Mouse (Mus musculus): ENCODE data around the gene Hs3st6. TPM values are rescaled to one million over a fixed set of nuclear protein-coding genes. Genes with fewer than 3 reads are reported as not detected.

The Hs3st6 gene
- polyA plus RNA-seq, 1 experiment, result 0.72 TPM

- Histone ChIP-seq H3K27me3 (ENCODE audit: control insufficient read depth, insufficient read depth, low read length, poor library complexity, severe bottlenecking) (no peaks in the 10 kb centered on the region), H3K4me1 (ENCODE audit: control insufficient read depth, insufficient read depth, low read length) (no peaks in the 10 kb centered on the region), H3K27ac (ENCODE audit: insufficient read depth, low read length) (no peak overlapping the region), H3K9me3 (replicated peaks; ENCODE audit: control insufficient read depth, insufficient read depth, low read length, poor library complexity, severe bottlenecking) (no peaks in the 10 kb centered on the region), H3K36me3 (ENCODE audit: control insufficient read depth, insufficient read depth, low read length, poor library complexity, severe bottlenecking) (peaks cover 29% of the 10 kb centered on the region), H3K4me3 (ENCODE audit: low read depth, low read length) (peak overlapping the region; percentile 29), H3K9ac (ENCODE audit: low read depth, poor library complexity, severe bottlenecking) (peak overlapping the region; percentile 92)
- TF ChIP-seq EP300 (IDR thresholded peaks at IDR 0.05; ENCODE audit: insufficient read depth, low read depth, low read length) (no peak), POLR2A (IDR thresholded peaks at IDR 0.05; ENCODE audit: insufficient read depth, low read length) (peak; percentile 10)
Measured at GRCm38 (mm10) chr17:24722220-24722924, 30.4 kb upstream of the Hs3st6 start.

DNA sequence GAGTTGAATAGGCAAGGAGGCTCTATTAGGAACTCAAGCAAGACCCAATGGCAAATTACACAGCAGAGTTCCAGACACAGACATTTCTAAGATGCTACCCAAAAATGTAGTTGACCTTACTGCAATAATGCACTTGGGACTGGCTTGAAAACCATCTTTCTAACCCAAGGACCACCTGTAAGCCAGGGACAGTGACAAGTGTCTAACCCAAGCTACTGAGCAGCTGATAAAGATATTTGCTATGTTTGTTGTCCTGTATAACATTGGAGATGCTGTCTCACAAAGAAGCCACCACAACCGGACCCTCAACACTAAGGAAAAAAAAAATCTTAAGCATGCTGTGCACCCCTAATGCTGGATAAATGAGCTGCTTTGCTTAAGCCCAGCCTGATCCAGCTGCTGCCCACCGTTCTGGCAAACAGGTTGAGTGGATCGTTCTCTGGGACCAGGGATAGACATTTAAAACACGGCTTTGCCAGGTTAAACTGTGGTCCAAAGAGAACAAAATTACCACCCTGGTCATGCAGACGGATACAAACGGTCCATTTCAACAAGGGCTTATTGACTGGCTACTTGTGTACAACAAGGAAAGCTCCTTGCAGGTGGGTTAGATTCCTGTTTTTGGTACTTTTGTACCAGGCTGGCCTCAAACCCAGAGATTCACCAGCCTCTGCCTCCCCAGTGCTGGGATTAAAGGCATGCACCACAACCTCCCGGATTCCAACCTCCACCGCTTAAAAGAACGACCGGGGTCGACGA is 29.5 kb upstream of the Hs3st6 start:
- H3K9ac ChIP-seq (ENCODE audit: low read depth, poor library complexity, severe bottlenecking), result peak overlapping the region; percentile 65
- H3K36me3 ChIP-seq (ENCODE audit: control insufficient read depth, insufficient read depth, low read length, poor library complexity, severe bottlenecking), result peaks cover 28% of the 10 kb centered on the region
- no peaks in the 10 kb centered on the region for H3K9me3 ChIP-seq (replicated peaks; ENCODE audit: control insufficient read depth, insufficient read depth, low read length, poor library complexity, severe bottlenecking)
- no peaks in the 10 kb centered on the region for H3K4me1 ChIP-seq (ENCODE audit: control insufficient read depth, insufficient read depth, low read length)
- peak overlapping the region; percentile 90 for H3K4me3 ChIP-seq (ENCODE audit: low read depth, low read length)
- H3K27me3 ChIP-seq (ENCODE audit: control insufficient read depth, insufficient read depth, low read length, poor library complexity, severe bottlenecking), result no peaks in the 10 kb centered on the region
- peak overlapping the region; percentile 47; the same call in 1 of the 2 replicates for H3K27ac ChIP-seq (ENCODE audit: insufficient read depth, low read length)
- no peak for TF ChIP-seq POLR2A (IDR thresholded peaks at IDR 0.05; ENCODE audit: insufficient read depth, low read length)
- TF ChIP-seq EP300 (IDR thresholded peaks at IDR 0.05; ENCODE audit: insufficient read depth, low read depth, low read length), result no peak
- TF ChIP-seq CTCF (IDR thresholded peaks at IDR 0.05; ENCODE audit: low read depth, low read length), result no peak

GRCm38 (mm10) chr17:24723881-24724180 is 29.0 kb upstream of the Hs3st6 start:
- H3K4me3 ChIP-seq (ENCODE audit: low read depth, low read length), result peak overlapping the region; percentile 90
- no peaks in the 10 kb centered on the region for H3K9me3 ChIP-seq (replicated peaks; ENCODE audit: control insufficient read depth, insufficient read depth, low read length, poor library complexity, severe bottlenecking)
- no peaks in the 10 kb centered on the region for H3K4me1 ChIP-seq (ENCODE audit: control insufficient read depth, insufficient read depth, low read length)
- no peak for TF ChIP-seq CTCF (IDR thresholded peaks at IDR 0.05; ENCODE audit: low read depth, low read length)
- TF ChIP-seq EP300 (IDR thresholded peaks at IDR 0.05; ENCODE audit: insufficient read depth, low read depth, low read length), result no peak
- TF ChIP-seq POLR2A (IDR thresholded peaks at IDR 0.05; ENCODE audit: insufficient read depth, low read length), result no peak
- H3K27me3 ChIP-seq (ENCODE audit: control insufficient read depth, insufficient read depth, low read length, poor library complexity, severe bottlenecking), result no peaks in the 10 kb centered on the region
- peak overlapping the region; percentile 65 for H3K9ac ChIP-seq (ENCODE audit: low read depth, poor library complexity, severe bottlenecking)
- peak overlapping the region; percentile 47 for H3K27ac ChIP-seq (ENCODE audit: insufficient read depth, low read length)
- peaks cover 22% of the 10 kb centered on the region for H3K36me3 ChIP-seq (ENCODE audit: control insufficient read depth, insufficient read depth, low read length, poor library complexity, severe bottlenecking)

DNA sequence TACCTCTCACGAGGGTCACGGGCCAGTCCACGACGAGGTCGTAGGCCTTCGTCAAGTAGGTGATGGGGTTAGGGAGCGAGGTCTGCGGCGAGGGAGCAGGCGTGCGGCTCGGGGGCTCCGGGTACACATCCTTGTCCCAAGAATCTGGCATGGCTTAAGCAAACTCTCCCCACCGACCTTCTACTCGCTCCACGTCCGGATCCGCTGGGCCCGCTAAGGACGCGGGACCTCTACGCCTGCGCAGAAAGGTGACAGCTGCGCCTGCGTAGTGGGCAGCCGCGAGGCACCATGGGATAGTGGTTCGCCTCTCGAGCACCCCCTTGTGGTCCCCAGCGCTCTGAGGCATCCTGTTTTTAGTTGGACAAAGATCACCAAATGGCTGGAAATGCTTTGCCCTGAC is 28.6 kb upstream of the Hs3st6 start, which contains the start of gene Ndufb10:
Ndufb10 (minus strand) TSS at position 295 of the 400 bp plus-strand sequence.
- Histone ChIP-seq H3K36me3 (ENCODE audit: control insufficient read depth, insufficient read depth, low read length, poor library complexity, severe bottlenecking) (peaks cover 21% of the 10 kb centered on the region), H3K4me3 (ENCODE audit: low read depth, low read length) (peak within 1 kb of the TSS; percentile 90), H3K9ac (ENCODE audit: low read depth, poor library complexity, severe bottlenecking) (peak within 1 kb of the TSS; percentile 65)

DNA sequence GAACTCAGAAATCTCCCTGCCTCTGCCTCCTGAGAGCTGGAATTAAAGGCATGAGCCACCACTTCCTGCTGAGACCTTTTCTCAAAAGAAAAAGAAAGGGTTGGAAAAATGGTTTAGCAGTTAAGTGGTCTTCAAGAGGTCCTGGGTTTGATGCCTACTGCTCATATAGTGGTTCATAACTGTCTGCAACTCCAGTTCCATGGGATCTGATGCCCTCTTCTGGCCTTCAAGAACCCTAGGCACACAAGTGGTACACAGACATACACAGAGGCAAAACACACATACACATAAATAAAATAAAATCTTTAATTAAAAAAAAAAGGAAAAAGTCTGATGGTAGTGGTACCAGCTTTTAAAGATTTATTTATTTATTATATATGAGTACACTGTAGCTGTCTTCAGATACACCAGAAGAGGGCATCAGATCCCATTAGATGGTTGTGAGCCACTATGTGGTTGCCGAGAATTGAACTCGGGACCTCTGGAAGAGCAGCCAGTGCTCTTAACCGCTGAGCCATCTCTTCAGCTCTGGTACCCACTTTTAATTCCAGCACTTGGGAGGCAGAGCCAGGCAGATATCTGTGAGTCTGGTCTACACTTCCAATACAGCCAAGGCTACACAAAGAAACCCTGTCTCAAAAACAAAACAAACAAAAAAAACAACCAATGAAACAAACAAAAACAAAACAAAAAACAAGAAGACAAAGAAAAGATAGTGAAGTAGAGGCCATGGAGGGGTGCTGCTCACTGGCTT is 27.0 kb upstream of the Hs3st6 start:
- TF ChIP-seq EP300 (IDR thresholded peaks at IDR 0.05; ENCODE audit: insufficient read depth, low read depth, low read length) (no peak), CTCF (IDR thresholded peaks at IDR 0.05; ENCODE audit: low read depth, low read length) (no peak), POLR2A (IDR thresholded peaks at IDR 0.05; ENCODE audit: insufficient read depth, low read length) (no peak)

More for the DNA sequence above, 28.6 kb upstream of the Hs3st6 start, which contains the start of gene Ndufb10:
- Histone ChIP-seq H3K9me3 (replicated peaks; ENCODE audit: control insufficient read depth, insufficient read depth, low read length, poor library complexity, severe bottlenecking) (no peaks in the 10 kb centered on the region), H3K27me3 (ENCODE audit: control insufficient read depth, insufficient read depth, low read length, poor library complexity, severe bottlenecking) (no peaks in the 10 kb centered on the region), H3K4me1 (ENCODE audit: control insufficient read depth, insufficient read depth, low read length) (no peaks in the 10 kb centered on the region), H3K27ac (ENCODE audit: insufficient read depth, low read length) (peak within 1 kb of the TSS; percentile 47)
- peak; percentile 85 for TF ChIP-seq POLR2A (IDR thresholded peaks at IDR 0.05; ENCODE audit: insufficient read depth, low read length)
- TF ChIP-seq EP300 (IDR thresholded peaks at IDR 0.05; ENCODE audit: insufficient read depth, low read depth, low read length), result no peak
- peak; percentile 92 for TF ChIP-seq CTCF (IDR thresholded peaks at IDR 0.05; ENCODE audit: low read depth, low read length)

More for the DNA sequence above, 27.0 kb upstream of the Hs3st6 start:
- Histone ChIP-seq H3K27me3 (ENCODE audit: control insufficient read depth, insufficient read depth, low read length, poor library complexity, severe bottlenecking) (no peaks in the 10 kb centered on the region), H3K4me1 (ENCODE audit: control insufficient read depth, insufficient read depth, low read length) (no peaks in the 10 kb centered on the region), H3K4me3 (ENCODE audit: low read depth, low read length) (no peak overlapping the region), H3K9ac (ENCODE audit: low read depth, poor library complexity, severe bottlenecking) (no peak overlapping the region), H3K27ac (ENCODE audit: insufficient read depth, low read length) (no peak overlapping the region), H3K36me3 (ENCODE audit: control insufficient read depth, insufficient read depth, low read length, poor library complexity, severe bottlenecking) (peaks cover 15% of the 10 kb centered on the region), H3K9me3 (replicated peaks; ENCODE audit: control insufficient read depth, insufficient read depth, low read length, poor library complexity, severe bottlenecking) (no peaks in the 10 kb centered on the region)
